Mouse (Mus musculus) E14TG2a.4 (cell line): ENCODE measurements around the gene Emc6.

ENCODE experiments used
- CTCF ChIP-seq: conservative IDR thresholded peaks from 2 replicates; pipeline ENCODE4 v1.5.1; 2014; ENCODE audit warnings: low read length
- NANOG ChIP-seq: IDR thresholded peaks from 2 replicates; pipeline ENCODE4 v1.6.1; 2014; ENCODE audit warnings: borderline replicate concordance, low read length, mixed read lengths
- POU5F1 ChIP-seq: IDR thresholded peaks from 2 replicates; pipeline ENCODE4 v1.6.1; 2014; ENCODE audit warnings: low read length, borderline replicate concordance

DNA sequence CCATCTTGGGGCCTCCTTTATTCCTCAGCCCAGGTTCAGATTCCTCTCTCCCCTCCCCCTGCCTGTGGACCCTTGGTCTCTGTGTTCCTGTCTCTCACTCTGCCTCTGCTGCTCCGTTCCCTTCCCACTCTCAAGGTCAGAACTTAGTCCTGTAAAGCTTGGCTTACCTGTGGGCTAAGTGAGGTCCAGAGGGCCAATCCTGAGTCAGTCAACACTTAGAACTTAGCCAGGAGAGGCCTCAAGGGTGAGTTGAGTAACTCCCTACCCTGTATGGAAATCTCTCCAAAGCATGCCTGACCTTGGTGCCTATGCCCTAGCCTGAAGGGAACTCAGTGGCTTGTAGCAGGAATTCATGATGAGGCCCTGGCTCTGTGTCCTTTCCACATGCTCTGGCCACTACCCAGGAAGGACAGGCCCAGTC is 32.6 kb downstream of the Emc6 start:
- no peak for TF ChIP-seq CTCF
- TF ChIP-seq NANOG = no peak
- TF ChIP-seq POU5F1 = no peak
